Comparison of ENCODE assay signal across 11 mouse cellular contexts in the genomic region with DNA sequence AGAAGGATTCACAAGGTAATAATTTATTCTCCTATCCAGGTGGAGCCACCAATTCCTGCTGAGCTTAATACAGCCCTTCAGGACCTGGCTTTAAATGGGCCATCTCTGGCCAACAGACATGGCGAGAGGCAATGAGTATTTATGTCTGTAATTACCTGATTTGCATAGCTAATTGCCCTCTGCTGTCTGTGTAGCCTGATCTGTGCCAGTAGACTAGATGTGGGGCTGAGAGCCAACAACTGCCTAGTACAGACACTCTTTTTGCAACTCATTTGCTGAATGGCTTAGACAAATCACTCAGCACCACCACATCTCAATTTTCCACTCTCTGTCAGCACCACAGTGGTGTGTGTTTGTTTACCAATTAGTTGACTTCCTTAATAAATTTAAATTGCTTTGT.
DNase-seq lines count a peak whose midpoint lies in the region; ATAC-seq lines count a peak whose summit lies in the region.
"Had no signal": no experiment of that assay in that cellular context is flagged by ENCODE, and none has a peak within 500 bp of the region (broad histone marks: within the 10 kb centered on the region; RNA-seq: fewer than 3 reads in every experiment).

No protein-coding gene starts in this region.

- no peak overlapping the region for H3K27ac ChIP-seq in hindbrain, embryonic 15.5 days (replicated peaks)
- no peak overlapping the region for H3K27ac ChIP-seq in hindbrain, embryonic 12.5 days
- H3K27ac ChIP-seq in midbrain, embryonic 16.5 days (ENCODE audit: low read length): no peak overlapping the region
- H3K27ac ChIP-seq: liver, embryonic 14.5 days had no signal

- H3K27me3 ChIP-seq in hindbrain, embryonic 15.5 days: no peaks in the 10 kb centered on the region
- H3K27me3 ChIP-seq in hindbrain, embryonic 12.5 days: no peaks in the 10 kb centered on the region
- no peaks in the 10 kb centered on the region for H3K27me3 ChIP-seq in midbrain, embryonic 16.5 days (ENCODE audit: control insufficient read depth, insufficient read depth, low read depth, low read length)
- H3K27me3 ChIP-seq: megakaryocyte, embryonic 14.5 days had no signal

- no peaks in the 10 kb centered on the region for H3K4me1 ChIP-seq in hindbrain, embryonic 15.5 days (replicated peaks)
- H3K4me1 ChIP-seq in hindbrain, embryonic 12.5 days: no peaks in the 10 kb centered on the region
- no peaks in the 10 kb centered on the region for H3K4me1 ChIP-seq in midbrain, embryonic 16.5 days (ENCODE audit: control insufficient read depth, insufficient read depth, low read length)
- H3K4me1 ChIP-seq: megakaryocyte, embryonic 14.5 days had no signal

- ATAC-seq in hindbrain, embryonic 15.5 days (ENCODE audit: low FRiP score, low read depth): peak; percentile 94
- no peak; the same call in 1 of the 2 replicates for ATAC-seq in hindbrain, embryonic 12.5 days (ENCODE audit: low FRiP score)
- ATAC-seq in midbrain, embryonic 16.5 days: peak; percentile 92
- no peak for ATAC-seq in megakaryocyte-erythroid progenitor cell, adult 5-6 weeks (replicated peaks; ENCODE audit: low FRiP score, low TSS enrichment, poor library complexity, severe bottlenecking)
- ATAC-seq: CD4-positive, CD25-positive, alpha-beta regulatory T cell, adult 4 months had no signal

- peak; percentile 90 to 91 for DNase-seq in cerebellum, postnatal 14 days
- DNase-seq in gonadal fat pad, adult 2 months (ENCODE audit: low read depth): peak; percentile 47
- DNase-seq in gastrocnemius, postnatal 36 days: no peak
- no peak for DNase-seq in heart, adult 8-10 months (ENCODE audit: low spot score)

- no peak overlapping the region for H3K9ac ChIP-seq in hindbrain, embryonic 15.5 days
- no peak overlapping the region for H3K9ac ChIP-seq in hindbrain, embryonic 12.5 days
- no peak overlapping the region for H3K9ac ChIP-seq in midbrain, embryonic 16.5 days (ENCODE audit: low read depth, low read length)
- H3K9ac ChIP-seq: liver, embryonic 14.5 days had no signal

- no peak overlapping the region for H3K4me3 ChIP-seq in hindbrain, embryonic 15.5 days
- H3K4me3 ChIP-seq in hindbrain, embryonic 12.5 days: no peak overlapping the region
- H3K4me3 ChIP-seq in midbrain, embryonic 16.5 days (ENCODE audit: low read depth, low read length): no peak overlapping the region
- H3K4me3 ChIP-seq: megakaryocyte, embryonic 14.5 days had no signal

- no peak overlapping the region for H3K4me2 ChIP-seq in hindbrain, embryonic 15.5 days
- no peak overlapping the region for H3K4me2 ChIP-seq in hindbrain, embryonic 12.5 days (replicated peaks)
- H3K4me2 ChIP-seq in midbrain, embryonic 16.5 days (ENCODE audit: low read length): no peak overlapping the region

- no peaks in the 10 kb centered on the region for H3K36me3 ChIP-seq in hindbrain, embryonic 15.5 days
- no peaks in the 10 kb centered on the region for H3K36me3 ChIP-seq in hindbrain, embryonic 12.5 days
- no peaks in the 10 kb centered on the region for H3K36me3 ChIP-seq in midbrain, embryonic 16.5 days (ENCODE audit: control insufficient read depth, insufficient read depth, low read length)

- 33% methylated on average over 1 of the region's 1 CpGs for WGBS in hindbrain, embryonic 15.5 days
- 72% methylated on average over 1 of the region's 1 CpGs for WGBS in hindbrain, embryonic 12.5 days
- 55% methylated on average over 1 of the region's 1 CpGs for WGBS in midbrain, embryonic 16.5 days

- intact Hi-C loops in gastrocnemius, postnatal 36 days (cut with DNase I): no loop called here

- no peaks in the 10 kb centered on the region for H3K9me3 ChIP-seq in hindbrain, embryonic 15.5 days
- no peaks in the 10 kb centered on the region for H3K9me3 ChIP-seq in hindbrain, embryonic 12.5 days (replicated peaks)
- no peaks in the 10 kb centered on the region for H3K9me3 ChIP-seq in midbrain, embryonic 16.5 days (replicated peaks; ENCODE audit: control insufficient read depth, low read length, poor library complexity, severe bottlenecking)
- H3K9me3 ChIP-seq: megakaryocyte, embryonic 14.5 days had no signal

Comparison
In these comparisons a context has a peak if more than half of its experiments do, and no peak if none do; other contexts are left out.
1. ATAC-seq: peak in hindbrain, embryonic 15.5 days (single experiment) and midbrain, embryonic 16.5 days (single experiment); none in hindbrain, embryonic 12.5 days (single experiment) and megakaryocyte-erythroid progenitor cell, adult 5-6 weeks (single experiment).
2. DNase-seq: peak in cerebellum, postnatal 14 days (2 of 2) and gonadal fat pad, adult 2 months (single experiment); none in gastrocnemius, postnatal 36 days (0 of 2) and heart, adult 8-10 months (single experiment).